Mouse (Mus musculus) embryo, embryonic 10 days (tissue): ENCODE measurements around the gene Rbm25.
"Not testable (repeated sequence)": the region's sequence is repeated elsewhere in the genome, so short reads cannot be mapped to it uniquely, and the experiment has no call there.

ENCODE experiments used
- DNase-seq: peaks from one replicate; pipeline ENCODE4 v3.0.0-alpha.2; 2015; ENCODE audit warnings: low spot score

Gene Rbm25

GRCm38 (mm10) chr12:83630936-83631335 lies at the start of gene Rbm25:
Gene Rbm25 (plus strand): TSS chr12:83631236.
- not testable (repeated sequence) for DNase-seq

DNA sequence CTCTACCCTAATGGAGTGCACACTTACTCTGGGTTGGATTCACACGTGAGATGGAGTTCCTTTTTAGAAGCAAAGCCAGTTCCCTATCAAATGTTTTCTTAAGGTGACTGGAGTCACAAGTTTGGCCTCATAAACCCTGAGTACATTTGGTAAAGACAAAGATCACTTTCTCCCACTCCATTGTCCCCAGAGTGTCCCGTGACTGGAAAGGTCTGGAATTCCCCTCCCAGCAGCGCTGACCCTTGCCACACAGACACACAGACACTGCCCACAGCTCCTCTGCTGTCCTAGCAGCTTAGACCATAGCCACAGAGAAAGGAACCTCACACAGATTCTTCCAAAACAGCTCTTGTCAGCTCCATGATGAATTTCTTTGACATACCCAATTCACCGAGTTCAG lies 48.9 kb upstream of the Rbm25 start:
- no peak for DNase-seq

DNA sequence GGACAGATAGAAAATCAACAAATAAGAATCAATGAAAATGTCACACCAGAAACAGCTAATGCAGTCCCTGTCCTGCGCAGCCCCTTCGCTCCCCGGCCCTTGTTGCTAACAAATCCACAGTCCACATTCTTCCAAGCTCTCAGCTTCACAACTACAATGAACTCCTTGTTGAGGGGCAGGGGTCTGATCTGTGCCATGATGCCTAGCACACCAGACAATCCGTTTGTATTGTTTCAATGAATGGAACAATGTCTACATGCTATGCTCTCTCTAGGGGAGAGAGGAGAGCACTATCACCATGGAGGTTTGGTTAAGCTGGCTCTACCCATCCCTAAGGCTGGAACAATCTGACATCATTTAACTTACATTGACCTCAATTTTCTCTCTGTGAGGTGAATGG lies 48.3 kb upstream of the Rbm25 start:
- no peak for DNase-seq

- DNase-seq = no peak
Measured at GRCm38 (mm10) chr12:83586628-83587027, 44.4 kb upstream of the Rbm25 start.

- no peak for DNase-seq
Measured at GRCm38 (mm10) chr12:83591754-83592501, 39.1 kb upstream of the Rbm25 start.

GRCm38 (mm10) chr12:83594454-83595040 lies 36.5 kb upstream of the Rbm25 start:
- no peak for DNase-seq

DNA sequence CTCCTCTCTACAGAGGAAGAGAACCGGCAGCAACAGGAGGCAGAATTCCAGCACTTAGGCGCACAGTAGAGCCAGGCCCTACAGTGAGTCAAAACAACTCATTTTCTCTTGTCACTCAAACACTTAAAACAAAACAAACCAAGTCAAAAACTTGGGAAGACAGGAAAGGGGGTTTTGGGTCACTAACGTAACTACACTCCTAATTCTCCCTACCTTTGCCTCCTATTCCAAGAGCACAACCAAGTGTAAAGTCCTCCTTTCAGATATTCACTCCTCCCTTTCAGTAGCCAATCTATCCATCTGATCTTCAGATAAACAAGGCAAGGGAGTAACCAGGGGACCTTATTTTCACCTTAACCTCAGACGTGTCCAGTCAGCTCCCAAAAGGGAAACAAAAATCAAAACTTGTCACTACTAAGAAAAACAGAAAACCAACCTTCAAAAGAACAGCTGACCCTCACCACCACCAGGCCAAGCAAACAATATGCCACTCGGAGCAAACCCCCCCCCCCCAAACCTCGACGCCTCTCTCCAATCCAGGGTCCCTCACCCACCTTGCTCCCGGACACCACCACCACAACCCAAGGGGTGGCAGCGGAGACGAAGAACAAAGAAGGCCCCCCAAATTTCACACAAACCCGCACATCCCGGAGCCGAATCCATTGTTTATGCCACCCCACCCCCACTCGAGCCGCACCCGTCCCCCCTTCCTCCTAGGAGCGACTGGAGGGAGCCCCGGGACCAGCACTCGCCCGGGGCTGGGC lies 34.7 kb upstream of the Rbm25 start:
- peak; percentile 24 for DNase-seq

DNA sequence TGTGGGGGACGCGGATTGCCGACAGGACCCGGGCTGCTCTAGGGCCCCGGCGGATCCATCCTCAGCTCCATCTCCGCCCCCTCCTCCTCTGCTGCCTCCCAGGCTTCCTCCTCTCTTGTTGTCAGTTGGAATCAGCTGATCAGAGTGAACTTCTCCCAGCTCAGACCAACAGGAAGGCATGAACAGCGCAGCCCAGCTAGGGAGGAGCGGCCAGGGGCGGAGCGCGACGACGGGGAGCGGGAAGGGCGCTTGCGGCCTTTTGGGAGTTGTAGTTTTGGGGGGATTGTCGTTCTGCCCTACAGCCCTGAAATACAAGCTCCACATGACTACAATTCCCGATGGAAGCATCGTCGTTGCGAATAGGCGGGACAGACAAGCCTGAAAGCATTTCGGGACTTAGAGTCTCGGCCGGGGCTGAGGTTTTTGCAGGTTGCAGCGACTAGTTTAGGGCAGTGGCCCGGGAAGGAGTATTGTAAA lies 34.0 kb upstream of the Rbm25 start, which contains the start of gene Zfyve1:
Zfyve1 (minus strand) TSS at position 198 of the 477 bp plus-strand sequence.
- peak; percentile 98 for DNase-seq

DNA sequence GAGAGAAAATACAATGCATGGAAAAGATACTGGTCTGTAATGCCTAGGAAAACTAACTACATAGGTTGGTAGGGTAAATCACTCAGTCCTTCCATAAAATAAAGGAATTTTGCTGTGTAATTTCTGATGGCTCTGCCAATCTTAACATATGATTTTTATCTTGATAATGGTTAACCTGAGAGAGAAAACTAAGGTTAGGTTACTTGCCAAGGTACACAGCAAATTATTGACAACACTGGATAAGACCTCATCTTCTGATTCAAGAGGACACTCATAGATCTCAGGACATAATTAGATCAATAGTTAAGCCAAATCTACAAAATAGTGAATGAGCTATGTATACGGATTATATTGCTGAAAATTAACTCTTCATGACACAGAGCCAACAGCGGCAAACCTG lies 33.2 kb upstream of the Rbm25 start:
- no peak for DNase-seq

DNA sequence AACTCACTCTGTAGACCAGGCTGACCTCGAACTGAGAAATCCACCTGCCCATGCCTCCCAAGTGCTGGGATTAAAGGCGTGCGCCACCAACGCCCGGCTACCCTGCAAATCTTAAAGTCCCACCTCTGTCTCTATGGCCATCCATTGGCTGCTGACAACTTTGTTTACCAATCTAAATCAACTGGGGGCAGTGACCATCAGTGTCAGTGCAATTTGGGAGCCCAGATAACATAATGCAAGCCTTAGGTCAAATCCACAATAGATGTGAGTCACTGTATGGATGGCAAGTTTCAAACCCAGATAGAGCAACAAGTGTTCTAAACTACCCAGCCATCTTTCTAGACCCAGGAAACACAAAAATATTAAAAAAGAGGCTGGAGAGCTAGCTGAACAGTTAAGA lies 28.8 kb upstream of the Rbm25 start:
- DNase-seq = no peak

DNA sequence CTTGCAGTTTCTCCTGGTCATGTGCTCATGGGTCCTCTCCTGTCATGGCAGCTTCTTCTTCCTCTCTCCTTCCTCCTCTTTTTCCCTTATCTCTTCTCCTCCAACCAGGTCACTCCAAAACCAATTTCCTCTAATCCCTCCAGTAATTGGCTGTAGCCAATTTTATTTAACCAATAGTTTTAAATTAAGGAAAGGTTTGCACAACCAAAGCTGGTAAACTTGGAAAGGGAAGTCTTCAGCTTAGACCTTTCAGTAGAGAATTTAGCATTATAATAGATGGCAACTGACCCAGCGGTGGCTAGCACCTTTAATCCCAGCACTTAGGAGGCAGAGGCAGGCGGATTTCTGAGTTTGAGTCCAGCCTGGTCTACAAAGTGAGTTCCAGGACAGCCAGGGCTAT lies 24.6 kb upstream of the Rbm25 start:
- DNase-seq = not testable (repeated sequence)

- DNase-seq = no peak
Measured at GRCm38 (mm10) chr12:83617261-83617660, 13.8 kb upstream of the Rbm25 start.

DNA sequence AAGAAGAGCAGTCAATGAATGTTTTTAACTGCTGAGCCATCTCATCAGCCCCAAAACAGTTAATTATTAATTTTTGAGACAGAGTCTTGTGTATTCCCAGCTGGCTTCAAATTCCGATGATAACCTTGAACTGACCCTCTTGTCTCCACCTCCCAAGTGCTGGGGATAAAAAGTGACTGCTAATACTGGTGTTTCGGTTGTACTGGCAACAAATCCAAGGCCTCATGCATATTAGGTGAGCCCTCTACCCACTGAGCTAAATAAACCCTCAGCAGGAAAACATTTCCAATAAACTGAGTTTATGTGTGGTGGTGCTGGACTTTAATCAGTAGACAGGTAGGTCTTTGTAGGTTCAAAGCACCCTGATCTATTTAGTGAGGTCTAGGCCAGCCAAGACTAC lies 12.1 kb upstream of the Rbm25 start:
- DNase-seq = no peak

- DNase-seq = peak; percentile 4
Measured at GRCm38 (mm10) chr12:83620694-83621093, 10.3 kb upstream of the Rbm25 start.

- DNase-seq = no peak
Measured at GRCm38 (mm10) chr12:83622031-83622755, 8.8 kb upstream of the Rbm25 start.

- no peak for DNase-seq
Measured at GRCm38 (mm10) chr12:83624321-83624720, 6.7 kb upstream of the Rbm25 start.

- peak; percentile 99 for DNase-seq
Measured at GRCm38 (mm10) chr12:83631743-83632679, 975 bp downstream of the Rbm25 start.

DNA sequence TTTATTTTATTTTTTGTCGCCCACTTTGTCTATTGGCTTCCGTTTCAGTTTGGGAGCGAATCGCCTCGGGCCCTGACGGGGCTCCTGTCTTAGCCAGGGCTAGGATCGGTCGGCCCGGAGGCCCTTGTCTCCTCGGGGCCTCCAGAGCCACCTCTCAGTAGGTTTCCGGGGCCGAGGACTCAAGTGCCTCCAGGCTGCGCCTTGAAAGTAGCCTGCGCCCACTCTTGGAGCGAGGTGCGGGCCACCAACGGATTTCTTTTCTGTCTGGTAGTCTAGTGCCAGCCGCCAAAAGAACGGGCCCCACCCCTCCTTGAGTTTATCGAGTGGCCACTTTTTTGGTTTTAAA lies 1.6 kb downstream of the Rbm25 start:
- peak; percentile 57 for DNase-seq

DNA sequence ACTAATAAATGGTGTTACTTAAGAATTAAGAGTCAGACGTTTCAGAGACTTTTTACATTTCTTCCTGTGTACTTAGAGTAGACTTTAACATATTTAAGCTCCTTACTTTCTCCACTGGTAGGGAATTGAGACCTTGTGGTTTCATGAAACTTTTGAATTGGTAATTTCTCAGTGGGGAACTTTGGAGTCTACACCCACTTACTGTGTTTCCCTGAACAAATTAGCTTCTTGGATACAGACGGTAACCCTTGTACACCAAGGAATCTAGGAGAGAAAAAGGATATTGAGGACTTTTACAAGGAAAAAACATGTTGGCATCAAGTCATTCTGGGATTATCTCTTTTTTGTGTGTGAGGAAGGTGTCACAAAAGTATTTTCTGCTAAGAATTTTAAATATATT lies 2.8 kb downstream of the Rbm25 start:
- no peak for DNase-seq

- no peak for DNase-seq
Measured at GRCm38 (mm10) chr12:83641233-83641632, 10.2 kb downstream of the Rbm25 start.

DNA sequence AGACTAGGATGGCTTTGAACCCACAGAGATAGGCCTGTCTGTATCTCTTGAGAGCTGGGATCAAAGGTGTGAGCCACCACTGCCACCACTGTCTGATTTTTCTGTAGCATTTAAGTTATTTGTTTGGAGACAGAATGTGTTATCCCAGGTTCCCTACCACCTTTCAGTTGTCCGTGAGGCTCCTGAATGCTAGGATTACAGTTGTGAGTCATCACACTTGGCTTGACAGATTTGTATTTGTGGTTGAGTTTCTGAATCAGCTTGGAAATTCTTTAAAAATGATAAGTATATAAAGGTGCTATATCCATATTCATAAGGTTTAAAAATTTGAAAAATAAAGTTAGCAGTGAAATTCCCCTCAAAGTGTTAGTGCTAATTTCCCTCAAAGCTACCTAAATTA lies 12.1 kb downstream of the Rbm25 start:
- no peak for DNase-seq
